Mouse (Mus musculus): Measurements from ENCODE around the gene Tnfrsf9. TPM values are rescaled to one million over a fixed set of nuclear protein-coding genes. Genes with fewer than 3 reads are reported as not detected.

The Tnfrsf9 gene
- polyA plus RNA-seq, 1 experiment from 2014 or later, result 0.43 TPM

GRCm38 (mm10) chr4:150937293-150938062 is 23.1 kb downstream of the Tnfrsf9 start:
- Histone ChIP-seq H3K36me3 (ENCODE audit: control insufficient read depth, insufficient read depth, low read length) (no peaks in the 10 kb centered on the region), H3K9me3 (ENCODE audit: control insufficient read depth, low read length) (no peaks in the 10 kb centered on the region), H3K4me3 (ENCODE audit: low read depth, low read length) (no peak overlapping the region), H3K4me2 (ENCODE audit: low read depth, low read length) (peak overlapping the region; percentile 7; the same call in 1 of the 2 replicates), H3K9ac (replicated peaks; ENCODE audit: low read depth, low read length) (no peak overlapping the region), H3K4me1 (ENCODE audit: control insufficient read depth, insufficient read depth, low read length) (no peaks in the 10 kb centered on the region), H3K27ac (ENCODE audit: low read depth, low read length) (no peak overlapping the region), H3K27me3 (ENCODE audit: control insufficient read depth, insufficient read depth, low read length) (no peaks in the 10 kb centered on the region)
- WGBS, result 77% methylated on average over 16 of the region's 16 CpGs
- no peak for ATAC-seq (ENCODE audit: low read depth)

DNA sequence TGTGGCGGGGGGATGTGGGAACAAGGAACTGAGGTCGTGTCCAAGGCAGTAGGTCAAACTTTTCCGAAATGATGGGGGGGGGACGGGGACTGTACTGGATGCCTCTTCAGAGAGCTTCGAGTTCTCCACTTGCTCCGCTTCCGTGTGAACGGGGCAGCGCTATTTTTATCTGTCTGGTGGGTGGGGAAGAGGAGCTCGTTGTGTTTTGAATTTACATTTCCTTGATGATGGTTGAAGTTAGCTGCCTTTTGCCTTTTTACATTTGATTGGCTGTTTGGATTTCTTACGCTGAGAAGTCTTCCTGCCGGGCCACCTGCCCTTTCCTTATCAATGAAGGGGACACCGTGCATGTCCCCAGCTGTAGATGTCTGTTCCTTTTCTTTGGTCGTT is 23.7 kb downstream of the Tnfrsf9 start:
- ATAC-seq (ENCODE audit: low read depth), result no peak
- H3K4me2 ChIP-seq (ENCODE audit: low read depth, low read length), result peak overlapping the region; percentile 7; the same call in 1 of the 2 replicates

DNA sequence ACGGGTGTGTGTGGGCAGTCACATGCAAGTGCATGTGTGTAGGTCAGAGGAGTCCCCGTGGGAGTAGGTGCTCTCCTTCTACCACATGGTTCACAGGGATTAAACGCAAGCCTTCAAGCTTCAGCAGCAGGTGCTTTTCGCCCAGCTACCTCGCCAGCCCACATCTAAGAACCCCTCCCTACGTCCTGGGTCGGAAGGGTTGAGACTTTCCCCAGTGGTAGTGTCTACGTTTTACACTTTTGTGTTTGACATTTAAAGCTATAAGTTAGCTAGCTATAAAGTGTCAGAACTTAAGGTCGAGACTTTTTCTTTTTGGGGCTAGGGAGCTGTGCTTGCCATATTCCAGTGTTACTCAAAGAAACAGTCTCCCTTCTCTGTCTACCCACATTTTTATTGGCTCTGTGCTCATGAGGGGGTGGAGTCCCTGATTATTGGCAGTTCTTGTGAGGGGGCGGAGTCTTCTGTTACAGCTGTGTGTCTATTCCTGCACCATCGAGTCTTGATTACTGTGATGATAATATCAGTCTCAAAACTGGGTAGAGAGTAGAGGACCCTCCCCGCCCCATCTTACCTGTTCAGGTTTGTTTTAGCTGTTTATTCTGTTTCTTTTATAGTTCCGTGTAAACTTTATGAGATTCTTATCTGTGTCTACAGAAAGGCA is 25.8 kb downstream of the Tnfrsf9 start:
- WGBS, result 64% methylated on average over 13 of the region's 13 CpGs
- H3K4me1 ChIP-seq (ENCODE audit: control insufficient read depth, insufficient read depth, low read length), result no peaks in the 10 kb centered on the region
- no peak overlapping the region for H3K9ac ChIP-seq (replicated peaks; ENCODE audit: low read depth, low read length)

More for the DNA sequence above, 23.7 kb downstream of the Tnfrsf9 start:
- Histone ChIP-seq H3K4me1 (ENCODE audit: control insufficient read depth, insufficient read depth, low read length) (no peaks in the 10 kb centered on the region), H3K4me3 (ENCODE audit: low read depth, low read length) (no peak overlapping the region), H3K9ac (replicated peaks; ENCODE audit: low read depth, low read length) (no peak overlapping the region), H3K9me3 (ENCODE audit: control insufficient read depth, low read length) (no peaks in the 10 kb centered on the region), H3K27me3 (ENCODE audit: control insufficient read depth, insufficient read depth, low read length) (no peaks in the 10 kb centered on the region), H3K36me3 (ENCODE audit: control insufficient read depth, insufficient read depth, low read length) (no peaks in the 10 kb centered on the region), H3K27ac (ENCODE audit: low read depth, low read length) (no peak overlapping the region)
- 69% methylated on average over 14 of the region's 14 CpGs for WGBS

GRCm38 (mm10) chr4:150944707-150945106 is 30.3 kb downstream of the Tnfrsf9 start:
- WGBS, result 100% methylated on average over 7 of the region's 7 CpGs
- Histone ChIP-seq H3K9me3 (ENCODE audit: control insufficient read depth, low read length) (no peaks in the 10 kb centered on the region), H3K27ac (ENCODE audit: low read depth, low read length) (no peak overlapping the region), H3K27me3 (ENCODE audit: control insufficient read depth, insufficient read depth, low read length) (no peaks in the 10 kb centered on the region), H3K4me3 (ENCODE audit: low read depth, low read length) (no peak overlapping the region), H3K9ac (replicated peaks; ENCODE audit: low read depth, low read length) (no peak overlapping the region), H3K4me1 (ENCODE audit: control insufficient read depth, insufficient read depth, low read length) (no peaks in the 10 kb centered on the region), H3K36me3 (ENCODE audit: control insufficient read depth, insufficient read depth, low read length) (no peaks in the 10 kb centered on the region), H3K4me2 (ENCODE audit: low read depth, low read length) (no peak overlapping the region)
- no peak for ATAC-seq (ENCODE audit: low read depth)

More for the DNA sequence above, 25.8 kb downstream of the Tnfrsf9 start:
- H3K27me3 ChIP-seq (ENCODE audit: control insufficient read depth, insufficient read depth, low read length), result no peaks in the 10 kb centered on the region
- H3K27ac ChIP-seq (ENCODE audit: low read depth, low read length), result no peak overlapping the region
- H3K4me3 ChIP-seq (ENCODE audit: low read depth, low read length), result no peak overlapping the region
- H3K36me3 ChIP-seq (ENCODE audit: control insufficient read depth, insufficient read depth, low read length), result no peaks in the 10 kb centered on the region
- H3K4me2 ChIP-seq (ENCODE audit: low read depth, low read length), result no peak overlapping the region
- no peak for ATAC-seq (ENCODE audit: low read depth)
- H3K9me3 ChIP-seq (ENCODE audit: control insufficient read depth, low read length), result no peaks in the 10 kb centered on the region

DNA sequence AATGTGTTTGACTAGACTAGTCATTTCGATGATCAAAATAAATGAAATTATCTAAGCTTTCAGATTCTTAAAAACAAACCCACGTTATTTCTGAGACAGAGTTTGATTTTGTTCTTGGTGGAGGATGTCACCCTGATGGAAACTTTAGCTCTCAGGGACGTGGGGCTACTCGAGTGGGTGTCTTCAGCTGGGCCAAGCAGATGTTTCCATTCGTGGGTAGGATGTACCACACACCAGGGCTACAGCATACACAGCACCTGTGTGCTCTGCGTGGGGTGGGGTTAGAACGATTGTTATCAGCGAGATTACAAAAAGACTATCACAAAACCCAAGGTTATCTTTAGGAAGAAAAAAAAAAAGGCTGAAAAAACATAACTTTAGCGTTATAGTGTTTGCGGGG is 36.6 kb downstream of the Tnfrsf9 start:
- H3K9ac ChIP-seq (replicated peaks; ENCODE audit: low read depth, low read length), result no peak overlapping the region
- no peaks in the 10 kb centered on the region for H3K9me3 ChIP-seq (ENCODE audit: control insufficient read depth, low read length)
- H3K4me2 ChIP-seq (ENCODE audit: low read depth, low read length), result no peak overlapping the region
- H3K36me3 ChIP-seq (ENCODE audit: control insufficient read depth, insufficient read depth, low read length), result no peaks in the 10 kb centered on the region
- no peaks in the 10 kb centered on the region for H3K4me1 ChIP-seq (ENCODE audit: control insufficient read depth, insufficient read depth, low read length)
- H3K4me3 ChIP-seq (ENCODE audit: low read depth, low read length), result no peak overlapping the region
- WGBS, result 91% methylated on average over 10 of the region's 10 CpGs
- ATAC-seq (ENCODE audit: low read depth), result no peak
- H3K27me3 ChIP-seq (ENCODE audit: control insufficient read depth, insufficient read depth, low read length), result no peaks in the 10 kb centered on the region
- H3K27ac ChIP-seq (ENCODE audit: low read depth, low read length), result no peak overlapping the region

DNA sequence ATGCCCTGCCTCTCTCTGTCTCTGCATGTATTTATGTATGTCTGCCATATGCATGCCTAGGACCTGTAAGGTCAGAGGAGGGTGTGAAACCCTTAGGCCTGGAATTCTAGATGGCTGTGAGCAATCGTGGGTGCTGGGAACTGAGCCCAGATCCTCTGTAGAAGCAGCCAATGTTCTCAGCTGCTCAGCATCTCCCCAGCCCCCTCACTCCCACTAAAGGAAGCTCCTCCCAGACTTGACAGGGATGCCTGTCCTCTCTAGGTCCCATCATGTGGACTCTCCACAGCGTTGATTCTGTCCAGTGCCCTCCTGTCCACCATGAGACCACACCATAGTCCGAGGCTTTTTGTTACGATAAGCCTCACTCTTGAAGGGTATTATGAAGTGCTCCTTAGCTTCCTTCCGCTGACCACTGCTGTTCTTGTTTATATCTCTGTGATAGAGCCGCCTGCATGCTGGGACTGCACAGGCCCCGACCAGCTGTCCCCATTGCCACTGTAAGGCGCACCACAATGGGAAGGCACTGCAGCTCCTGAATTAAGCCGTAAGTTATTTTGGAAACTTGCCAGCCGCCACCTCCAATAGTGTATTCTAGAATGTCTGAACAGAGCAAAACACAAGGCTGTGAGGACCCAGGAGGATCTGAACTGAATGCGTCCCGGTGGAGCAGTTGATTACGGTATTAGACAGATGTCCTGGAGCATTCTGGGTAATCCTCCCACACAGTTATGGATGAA is 42.2 kb downstream of the Tnfrsf9 start:
- no peaks in the 10 kb centered on the region for H3K4me1 ChIP-seq (ENCODE audit: control insufficient read depth, insufficient read depth, low read length)
- no peaks in the 10 kb centered on the region for H3K9me3 ChIP-seq (ENCODE audit: control insufficient read depth, low read length)
- peak overlapping the region; percentile 8; the same call in 1 of the 2 replicates for H3K9ac ChIP-seq (replicated peaks; ENCODE audit: low read depth, low read length)
- H3K4me3 ChIP-seq (ENCODE audit: low read depth, low read length), result no peak overlapping the region
- H3K27ac ChIP-seq (ENCODE audit: low read depth, low read length), result peak overlapping the region; percentile 69
- H3K4me2 ChIP-seq (ENCODE audit: low read depth, low read length), result no peak overlapping the region
- WGBS, result 35% methylated on average over 13 of the region's 13 CpGs
- no peaks in the 10 kb centered on the region for H3K36me3 ChIP-seq (ENCODE audit: control insufficient read depth, insufficient read depth, low read length)
- no peaks in the 10 kb centered on the region for H3K27me3 ChIP-seq (ENCODE audit: control insufficient read depth, insufficient read depth, low read length)
- ATAC-seq (ENCODE audit: low read depth), result peak; percentile 94

GRCm38 (mm10) chr4:150957106-150957458 is 42.7 kb downstream of the Tnfrsf9 start:
- no peaks in the 10 kb centered on the region for H3K36me3 ChIP-seq (ENCODE audit: control insufficient read depth, insufficient read depth, low read length)
- no peaks in the 10 kb centered on the region for H3K27me3 ChIP-seq (ENCODE audit: control insufficient read depth, insufficient read depth, low read length)
- H3K4me1 ChIP-seq (ENCODE audit: control insufficient read depth, insufficient read depth, low read length), result no peaks in the 10 kb centered on the region
- H3K9me3 ChIP-seq (ENCODE audit: control insufficient read depth, low read length), result no peaks in the 10 kb centered on the region
- peak overlapping the region; percentile 69 for H3K27ac ChIP-seq (ENCODE audit: low read depth, low read length)
- no peak for ATAC-seq (ENCODE audit: low read depth)
- no peak overlapping the region; the same call in 1 of the 2 replicates for H3K9ac ChIP-seq (replicated peaks; ENCODE audit: low read depth, low read length)
- WGBS, result 36% methylated on average over 1 of the region's 1 CpGs
- no peak overlapping the region for H3K4me3 ChIP-seq (ENCODE audit: low read depth, low read length)
- H3K4me2 ChIP-seq (ENCODE audit: low read depth, low read length), result no peak overlapping the region

DNA sequence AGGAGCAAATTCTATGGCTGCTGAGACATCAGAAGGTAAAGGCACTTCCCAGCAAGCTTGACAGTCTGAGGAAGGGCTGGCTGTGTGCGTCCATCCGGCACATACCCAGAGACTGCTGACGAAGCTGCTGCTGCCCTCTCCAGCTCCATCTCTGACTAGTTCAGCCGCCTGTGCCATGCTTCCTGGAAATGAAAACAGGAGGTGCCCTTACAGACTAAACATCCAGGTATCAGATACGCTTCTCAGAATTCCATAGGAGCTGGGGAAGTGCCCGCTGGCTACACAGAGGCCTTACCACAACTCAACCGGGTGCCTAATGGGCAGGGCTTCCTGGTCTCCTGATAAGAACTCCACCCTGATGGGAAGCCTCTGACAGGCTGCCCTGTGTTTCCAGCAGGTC is 44.2 kb downstream of the Tnfrsf9 start:
- H3K4me1 ChIP-seq (ENCODE audit: control insufficient read depth, insufficient read depth, low read length), result no peaks in the 10 kb centered on the region
- 78% methylated on average over 7 of the region's 7 CpGs for WGBS
- H3K27me3 ChIP-seq (ENCODE audit: control insufficient read depth, insufficient read depth, low read length), result no peaks in the 10 kb centered on the region
- H3K9me3 ChIP-seq (ENCODE audit: control insufficient read depth, low read length), result no peaks in the 10 kb centered on the region
- H3K9ac ChIP-seq (replicated peaks; ENCODE audit: low read depth, low read length), result no peak overlapping the region
- H3K36me3 ChIP-seq (ENCODE audit: control insufficient read depth, insufficient read depth, low read length), result no peaks in the 10 kb centered on the region
- no peak for ATAC-seq (ENCODE audit: low read depth)
- no peak overlapping the region for H3K4me3 ChIP-seq (ENCODE audit: low read depth, low read length)
- no peak overlapping the region for H3K4me2 ChIP-seq (ENCODE audit: low read depth, low read length)
- no peak overlapping the region for H3K27ac ChIP-seq (ENCODE audit: low read depth, low read length)

DNA sequence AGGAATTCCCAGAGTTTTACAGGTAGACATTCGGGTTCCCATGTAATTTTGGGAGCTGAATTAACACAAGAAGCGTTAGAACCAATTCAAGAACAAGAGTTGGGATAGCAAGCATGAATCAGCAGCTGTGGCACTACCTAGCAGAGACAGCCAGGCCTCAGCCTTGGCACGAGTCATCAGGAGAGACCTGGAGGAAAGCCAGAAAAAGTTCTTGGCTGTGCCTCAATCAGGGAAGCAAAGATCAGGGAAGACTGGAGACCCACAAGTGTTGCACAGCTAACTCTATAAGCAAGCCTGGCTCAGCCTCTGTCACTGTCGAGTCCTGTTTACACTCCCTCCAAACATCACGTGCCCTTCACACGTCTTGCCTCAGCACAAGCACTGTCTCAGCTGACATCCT is 47.9 kb downstream of the Tnfrsf9 start:
- Histone ChIP-seq H3K4me3 (ENCODE audit: low read depth, low read length) (no peak overlapping the region), H3K36me3 (ENCODE audit: control insufficient read depth, insufficient read depth, low read length) (no peaks in the 10 kb centered on the region), H3K27ac (ENCODE audit: low read depth, low read length) (no peak overlapping the region), H3K4me2 (ENCODE audit: low read depth, low read length) (no peak overlapping the region), H3K9me3 (ENCODE audit: control insufficient read depth, low read length) (no peaks in the 10 kb centered on the region), H3K4me1 (ENCODE audit: control insufficient read depth, insufficient read depth, low read length) (no peaks in the 10 kb centered on the region), H3K9ac (replicated peaks; ENCODE audit: low read depth, low read length) (no peak overlapping the region), H3K27me3 (ENCODE audit: control insufficient read depth, insufficient read depth, low read length) (no peaks in the 10 kb centered on the region)
- no peak for ATAC-seq (ENCODE audit: low read depth)
- WGBS, result 67% methylated on average over 6 of the region's 6 CpGs

Measured in neural tube, embryonic 14.5 days (tissue).